Mouse (Mus musculus) cortical plate, adult 2 months (tissue): Measurements from ENCODE around the gene Cradd.

Source experiments
- CTCF ChIP-seq: fragments of 200-500 bp; IDR thresholded peaks from 2 replicates; pipeline ENCODE4 v1.5.1; 2011; ENCODE audit warnings: mild to moderate bottlenecking, control low read depth, low read length; ENCODE audit not compliant: insufficient read depth; ENCODE audit errors: extremely low read depth
- POLR2A ChIP-seq: fragments of 200-500 bp; IDR thresholded peaks from 2 replicates; pipeline ENCODE4 v1.6.1; 2011; ENCODE audit warnings: mild to moderate bottlenecking, low read length, control low read depth; ENCODE audit not compliant: insufficient read depth; ENCODE audit errors: extremely low read depth

DNA sequence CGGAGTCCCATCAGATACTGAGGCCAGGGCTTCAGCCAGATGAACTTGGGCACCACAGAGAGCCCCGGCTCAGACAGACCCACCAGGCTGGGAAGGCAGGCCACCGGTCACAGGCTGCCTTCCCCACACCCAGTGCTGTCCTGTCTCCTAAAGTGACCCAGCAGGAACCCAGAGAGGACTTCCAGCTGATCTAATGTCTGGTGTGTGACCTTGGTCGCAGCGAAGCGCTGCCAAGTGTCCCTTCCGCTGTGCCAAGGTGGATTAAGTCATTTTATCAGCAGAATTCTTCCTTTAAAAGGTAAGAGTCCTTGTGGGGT, 5.6 kb downstream of the Cradd start:
- TF ChIP-seq CTCF (no peak), POLR2A (no peak)
